Mouse (Mus musculus) fat pad, adult 2 months (tissue): ENCODE data around the gene Mbip.

Source experiments
- DNase-seq: peaks from one replicate; pipeline ENCODE4 v3.0.0-alpha.2; 2011; ENCODE audit warnings: low read depth, low spot score; ENCODE audit errors: extremely low read depth

Gene Mbip

DNA sequence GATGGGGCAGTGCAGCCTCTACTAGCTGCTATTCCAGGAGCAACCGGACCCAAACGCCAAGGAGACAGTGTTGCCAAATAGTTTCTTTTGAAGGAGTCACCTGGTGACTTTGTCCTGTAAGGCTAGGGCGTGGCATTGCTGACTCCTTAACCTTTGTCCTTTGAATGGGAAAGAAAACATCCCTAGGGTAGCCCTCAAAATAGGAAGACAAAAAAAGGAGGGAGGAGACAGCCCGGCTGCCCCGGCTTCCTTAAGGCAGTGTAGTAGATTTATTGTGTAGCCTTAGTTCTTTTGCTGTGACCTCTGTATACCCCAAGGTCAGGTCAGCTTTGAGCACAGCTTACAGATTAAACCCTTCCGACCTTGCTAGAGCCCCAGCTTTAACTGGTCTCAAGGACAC is 49.2 kb downstream of the Mbip start:
- no peak for DNase-seq

- no peak for DNase-seq
These were observed 50.5 kb downstream of the Mbip start for GRCm38 (mm10) chr12:56295160-56295559.

- no peak for DNase-seq
These were observed 57.1 kb downstream of the Mbip start for GRCm38 (mm10) chr12:56288548-56288947.

- DNase-seq, result no peak
These were observed 58.9 kb downstream of the Mbip start for GRCm38 (mm10) chr12:56286828-56287227.

GRCm38 (mm10) chr12:56284210-56284609 is 61.5 kb downstream of the Mbip start:
- no peak for DNase-seq

- no peak for DNase-seq
These were observed 64.0 kb downstream of the Mbip start for GRCm38 (mm10) chr12:56281649-56282048.
